In the genomic region with DNA sequence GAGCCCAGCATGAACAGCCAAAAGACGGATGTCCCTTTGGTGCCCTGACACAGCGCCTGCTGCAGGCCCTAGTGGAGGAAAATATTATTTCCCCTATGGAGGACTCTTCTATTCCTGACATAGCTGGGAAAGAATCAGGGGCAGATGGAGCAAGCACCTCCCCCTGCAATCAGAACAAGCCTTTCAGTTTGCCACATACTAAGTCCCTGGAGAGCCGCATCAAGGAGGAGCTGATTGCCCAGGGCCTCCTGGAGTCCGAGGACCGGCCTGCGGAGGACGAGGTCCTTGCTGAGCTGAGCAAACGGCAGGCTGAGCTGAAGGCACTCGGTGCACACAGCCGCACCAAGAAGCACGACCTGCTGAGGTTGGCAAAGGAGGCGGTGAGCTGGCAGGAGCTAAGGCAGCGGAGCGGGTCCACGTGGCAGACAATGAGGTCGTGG, we compare ENCODE assay signal across 9 mouse cellular contexts. TPM values are rescaled to one million over a fixed set of nuclear protein-coding genes. Genes with fewer than 3 reads are reported as not detected.
DNase-seq lines count a peak whose midpoint lies in the region; ATAC-seq and TF ChIP-seq lines count a peak whose summit lies in the region.
"Had no signal": no experiment of that assay in that cellular context is flagged by ENCODE, and none has a peak within 500 bp of the region (broad histone marks: within the 10 kb centered on the region; RNA-seq: fewer than 3 reads in every experiment).

No protein-coding gene starts in this region.

- H3K27ac ChIP-seq in kidney, embryonic 15.5 days, result no peak overlapping the region
- no peak overlapping the region for H3K27ac ChIP-seq in cerebellum, adult 2 months (ENCODE audit: insufficient read depth, low read length)
- H3K27ac ChIP-seq in hindbrain, embryonic 12.5 days, result no peak overlapping the region
- no peak overlapping the region for H3K27ac ChIP-seq in neural tube, embryonic 13.5 days (replicated peaks)

- H3K27me3 ChIP-seq in kidney, embryonic 15.5 days, result peaks cover 4% of the 10 kb centered on the region; the same call in 1 of the 2 replicates
- H3K27me3 ChIP-seq in cerebellum, adult 2 months (ENCODE audit: control insufficient read depth, insufficient read depth, low read length), result no peaks in the 10 kb centered on the region
- no peaks in the 10 kb centered on the region for H3K27me3 ChIP-seq in hindbrain, embryonic 12.5 days
- no peaks in the 10 kb centered on the region for H3K27me3 ChIP-seq in neural tube, embryonic 13.5 days

- H3K4me3 ChIP-seq in kidney, embryonic 15.5 days (replicated peaks), result no peak overlapping the region
- H3K4me3 ChIP-seq in cerebellum, adult 2 months (replicated peaks; ENCODE audit: insufficient read depth, low read depth, low read length), result peak overlapping the region; percentile 8
- no peak overlapping the region for H3K4me3 ChIP-seq in hindbrain, embryonic 12.5 days
- no peak overlapping the region for H3K4me3 ChIP-seq in neural tube, embryonic 13.5 days

- TF ChIP-seq CTCF in cerebellum, adult 2 months (IDR thresholded peaks at IDR 0.05; ENCODE audit: borderline replicate concordance, insufficient read depth, low read depth, low read length), result peak; percentile 55

- H3K9ac ChIP-seq in kidney, embryonic 15.5 days, result no peak overlapping the region
- H3K9ac ChIP-seq in hindbrain, embryonic 12.5 days, result no peak overlapping the region; the same call in 1 of the 2 replicates
- 0 out of 2 replicates have a peak overlapping the region, but pooled peaks have one; percentile 6 for H3K9ac ChIP-seq in neural tube, embryonic 13.5 days

- no peaks in the 10 kb centered on the region for H3K36me3 ChIP-seq in kidney, embryonic 15.5 days
- H3K36me3 ChIP-seq in hindbrain, embryonic 12.5 days, result no peaks in the 10 kb centered on the region
- H3K36me3 ChIP-seq in neural tube, embryonic 13.5 days, result no peaks in the 10 kb centered on the region

- WGBS in kidney, embryonic 15.5 days, result 44% methylated on average over 16 of the region's 16 CpGs
- 3% methylated on average over 16 of the region's 16 CpGs for WGBS in cerebellum, adult 2 months
- 36% methylated on average over 16 of the region's 16 CpGs for WGBS in hindbrain, embryonic 12.5 days
- WGBS in neural tube, embryonic 13.5 days, result 45% methylated on average over 16 of the region's 16 CpGs

- no peaks in the 10 kb centered on the region for H3K4me1 ChIP-seq in kidney, embryonic 15.5 days
- H3K4me1 ChIP-seq in cerebellum, adult 2 months (ENCODE audit: control insufficient read depth, insufficient read depth, low read length), result no peaks in the 10 kb centered on the region
- no peaks in the 10 kb centered on the region for H3K4me1 ChIP-seq in hindbrain, embryonic 12.5 days
- peaks cover 17% of the 10 kb centered on the region for H3K4me1 ChIP-seq in neural tube, embryonic 13.5 days (replicated peaks)

- peak; percentile 73 for DNase-seq in kidney, adult 18-20 months
- DNase-seq in cerebellum, adult 2 months, result peak; percentile 75 to 77
- no peak for DNase-seq in adrenal gland, postnatal 10 days
- no peak for DNase-seq in spleen, adult 12 weeks (ENCODE audit: low spot score)
- DNase-seq: lung, postnatal 36 days had no signal

- no peaks in the 10 kb centered on the region for H3K9me3 ChIP-seq in kidney, embryonic 15.5 days (replicated peaks)
- no peaks in the 10 kb centered on the region for H3K9me3 ChIP-seq in hindbrain, embryonic 12.5 days (replicated peaks)
- H3K9me3 ChIP-seq in neural tube, embryonic 13.5 days, result no peaks in the 10 kb centered on the region

- TF ChIP-seq POLR2A in cerebellum, adult 2 months (IDR thresholded peaks at IDR 0.05; ENCODE audit: borderline replicate concordance, insufficient read depth, low read length), result no peak

- no peak overlapping the region for H3K4me2 ChIP-seq in kidney, embryonic 15.5 days
- no peak overlapping the region; the same call in 1 of the 2 replicates for H3K4me2 ChIP-seq in hindbrain, embryonic 12.5 days (replicated peaks)
- H3K4me2 ChIP-seq in neural tube, embryonic 13.5 days, result peak overlapping the region; percentile 25; the same call in 1 of the 2 replicates

- ATAC-seq in kidney, embryonic 15.5 days (replicated peaks; ENCODE audit: low FRiP score), result no peak
- 0 out of 2 replicates have a peak, but pooled peaks have one; percentile 32 for ATAC-seq in hindbrain, embryonic 12.5 days (ENCODE audit: low FRiP score)
- ATAC-seq in neural tube, embryonic 13.5 days (ENCODE audit: low read depth), result no peak
- ATAC-seq: Patski had no signal

RNA-seq across cellular contexts. Expression of a gene that starts 23.3 kb away (rescaled TPM):
- 218 and 221 TPM in 2 replicates for polyA plus RNA-seq in kidney, embryonic 15.5 days (2015; fragmentation: Nextera tagmentation; extraction: Ambion mirVana)
- polyA plus RNA-seq in cerebellum, adult 2 months (2012; rRNA removed), result 140 and 143 TPM in 2 replicates
- polyA plus RNA-seq in hindbrain, embryonic 12.5 days (2016; fragmentation: Nextera tagmentation; extraction: Ambion mirVana), result 223 and 252 TPM in 2 replicates
- polyA plus RNA-seq in neural tube, embryonic 13.5 days (2015; fragmentation: Nextera tagmentation; extraction: Ambion mirVana), result 167 and 187 TPM in 2 replicates
- total RNA-seq in adrenal gland, postnatal 10 days (2021), result 100 to 1,000 TPM; 149 to 168 TPM

RNA-seq across cellular contexts. Expression of a gene that starts 35.2 kb away (rescaled TPM):
- polyA plus RNA-seq in kidney, embryonic 15.5 days (2015; fragmentation: Nextera tagmentation; extraction: Ambion mirVana), result 0.13 and 0.48 TPM in 2 replicates
- polyA plus RNA-seq in cerebellum, adult 2 months (2012; rRNA removed), result 8.2 and 8.5 TPM in 2 replicates
- 0.20 and 0.41 TPM in 2 replicates for polyA plus RNA-seq in hindbrain, embryonic 12.5 days (2016; fragmentation: Nextera tagmentation; extraction: Ambion mirVana)
- polyA plus RNA-seq in neural tube, embryonic 13.5 days (2015; fragmentation: Nextera tagmentation; extraction: Ambion mirVana), result 0.96 and 1.1 TPM in 2 replicates
- under 1 TPM; 0.33 to 0.63 TPM for total RNA-seq in adrenal gland, postnatal 10 days (2021)

Comparison
In these comparisons a context has a peak if more than half of its experiments do, and no peak if none do; other contexts are left out.
1. DNase-seq: peak in kidney, adult 18-20 months (single experiment) and cerebellum, adult 2 months (2 of 2); none in adrenal gland, postnatal 10 days (single experiment) and spleen, adult 12 weeks (single experiment).